Comparison of ENCODE assay signal across 9 mouse cellular contexts in genomic region chrX:133691581-133692391, GRCm38 (mm10). TPM values are rescaled to one million over a fixed set of nuclear protein-coding genes. Genes with fewer than 3 reads are reported as not detected.
DNase-seq lines count a peak whose midpoint lies in the region; ATAC-seq lines count a peak whose summit lies in the region.
"Had no signal": no experiment of that assay in that cellular context is flagged by ENCODE, and none has a peak within 500 bp of the region (broad histone marks: within the 10 kb centered on the region; RNA-seq: fewer than 3 reads in every experiment).

No protein-coding gene starts in this region.

- 15% methylated on average over 12 of the region's 12 CpGs for WGBS in embryonic facial prominence, embryonic 11.5 days
- WGBS in heart, embryonic 16.5 days: 10% methylated on average over 12 of the region's 12 CpGs
- 8% methylated on average over 12 of the region's 12 CpGs for WGBS in liver, embryonic 12.5 days (ENCODE audit: insufficient replicate concordance)

- H3K9ac ChIP-seq in embryonic facial prominence, embryonic 11.5 days (replicated peaks; ENCODE audit: low read length): no peak overlapping the region
- no peak overlapping the region for H3K9ac ChIP-seq in heart, embryonic 16.5 days (ENCODE audit: low read length)
- no peak overlapping the region for H3K9ac ChIP-seq in liver, embryonic 12.5 days

- H3K27me3 ChIP-seq in embryonic facial prominence, embryonic 11.5 days (ENCODE audit: control insufficient read depth, insufficient read depth, low read length): no peaks in the 10 kb centered on the region
- H3K27me3 ChIP-seq in heart, embryonic 16.5 days (ENCODE audit: control insufficient read depth, insufficient read depth, low read length): peaks cover 15% of the 10 kb centered on the region; the same call in 1 of the 2 replicates
- peaks cover 51% of the 10 kb centered on the region for H3K27me3 ChIP-seq in liver, embryonic 12.5 days (replicated peaks)

- H3K4me3 ChIP-seq in embryonic facial prominence, embryonic 11.5 days (ENCODE audit: low read depth, low read length): peak overlapping the region; percentile 23
- peak overlapping the region; percentile 39 for H3K4me3 ChIP-seq in heart, embryonic 16.5 days (ENCODE audit: low read length)
- peak overlapping the region; percentile 22; the same call in 1 of the 2 replicates for H3K4me3 ChIP-seq in liver, embryonic 12.5 days
- H3K4me3 ChIP-seq: erythroblast, embryonic 14.5 days had no signal

- no peaks in the 10 kb centered on the region for H3K4me1 ChIP-seq in embryonic facial prominence, embryonic 11.5 days (ENCODE audit: control insufficient read depth, insufficient read depth, low read length)
- no peaks in the 10 kb centered on the region for H3K4me1 ChIP-seq in heart, embryonic 16.5 days (ENCODE audit: control insufficient read depth, insufficient read depth, low read length)
- no peaks in the 10 kb centered on the region for H3K4me1 ChIP-seq in liver, embryonic 12.5 days

- H3K27ac ChIP-seq in embryonic facial prominence, embryonic 11.5 days (replicated peaks; ENCODE audit: low read depth, low read length): no peak overlapping the region
- H3K27ac ChIP-seq in heart, embryonic 16.5 days (ENCODE audit: low read length): no peak overlapping the region
- H3K27ac ChIP-seq in liver, embryonic 12.5 days: no peak overlapping the region

- no peaks in the 10 kb centered on the region for H3K36me3 ChIP-seq in embryonic facial prominence, embryonic 11.5 days (replicated peaks; ENCODE audit: control insufficient read depth, insufficient read depth, low read depth, low read length)
- H3K36me3 ChIP-seq in heart, embryonic 16.5 days (ENCODE audit: control insufficient read depth, insufficient read depth): no peaks in the 10 kb centered on the region
- no peaks in the 10 kb centered on the region for H3K36me3 ChIP-seq in liver, embryonic 12.5 days

- no peak for ATAC-seq in embryonic facial prominence, embryonic 11.5 days (replicated peaks; ENCODE audit: insufficient number of reproducible peaks, low FRiP score, low TSS enrichment, low read depth)
- ATAC-seq in heart, embryonic 16.5 days (replicated peaks; ENCODE audit: extremely low read depth, insufficient read depth, low FRiP score): no peak
- ATAC-seq in liver, embryonic 12.5 days: no peak

- peak; percentile 73 for DNase-seq in 416B (ENCODE audit: low read depth)
- peak; percentile 38 for DNase-seq in T-cell, adult 2 months (ENCODE audit: low spot score)
- peak; percentile 86 for DNase-seq in embryonic facial prominence, embryonic 11.5 days (ENCODE audit: low spot score)
- DNase-seq in kidney, postnatal 14 days: peak; percentile 68
- DNase-seq in naive thymus-derived CD4-positive, alpha-beta T cell, adult 2 months (ENCODE audit: low read depth): peak; percentile 70
- no peak for DNase-seq in ovary, postnatal 10 days (ENCODE audit: low spot score)

- H3K9me3 ChIP-seq in embryonic facial prominence, embryonic 11.5 days (replicated peaks; ENCODE audit: control insufficient read depth, low read length): no peaks in the 10 kb centered on the region
- H3K9me3 ChIP-seq in heart, embryonic 16.5 days (replicated peaks; ENCODE audit: control insufficient read depth, low read length): no peaks in the 10 kb centered on the region
- H3K9me3 ChIP-seq in liver, embryonic 12.5 days (replicated peaks): no peaks in the 10 kb centered on the region; the same call in 1 of the 2 replicates

- peak overlapping the region; percentile 38 for H3K4me2 ChIP-seq in embryonic facial prominence, embryonic 11.5 days (ENCODE audit: low read depth, low read length)
- peak overlapping the region; percentile 89 for H3K4me2 ChIP-seq in heart, embryonic 16.5 days (ENCODE audit: low read depth, low read length)
- peak overlapping the region; percentile 34; the same call in 1 of the 2 replicates for H3K4me2 ChIP-seq in liver, embryonic 12.5 days

RNA-seq across cellular contexts. Expression of gene Pcdh19, which starts 3.0 kb away (rescaled TPM):
- polyA plus RNA-seq in embryonic facial prominence, embryonic 11.5 days (2014; fragmentation: Nextera tagmentation; extraction: Ambion mirVana): 4.7 and 5.2 TPM in 2 replicates
- polyA plus RNA-seq in heart, embryonic 16.5 days (2015; fragmentation: Nextera tagmentation; extraction: Ambion mirVana): 0.95 and 1.00 TPM in 2 replicates
- 0.14 and 0.21 TPM in 2 replicates for polyA plus RNA-seq in liver, embryonic 12.5 days (2016; fragmentation: Nextera tagmentation; extraction: Ambion mirVana)
- polyA plus RNA-seq: erythroblast, embryonic 14.5 days had no signal

Comparison
In these comparisons a context has a peak if more than half of its experiments do, and no peak if none do; other contexts are left out.
1. H3K4me2 ChIP-seq: peak in every context shown above with its lines; median percentile 89 in heart, embryonic 16.5 days; 38 in embryonic facial prominence, embryonic 11.5 days; 34 in liver, embryonic 12.5 days.